14 mouse cellular contexts compared by ENCODE assay signal in the genomic region with DNA sequence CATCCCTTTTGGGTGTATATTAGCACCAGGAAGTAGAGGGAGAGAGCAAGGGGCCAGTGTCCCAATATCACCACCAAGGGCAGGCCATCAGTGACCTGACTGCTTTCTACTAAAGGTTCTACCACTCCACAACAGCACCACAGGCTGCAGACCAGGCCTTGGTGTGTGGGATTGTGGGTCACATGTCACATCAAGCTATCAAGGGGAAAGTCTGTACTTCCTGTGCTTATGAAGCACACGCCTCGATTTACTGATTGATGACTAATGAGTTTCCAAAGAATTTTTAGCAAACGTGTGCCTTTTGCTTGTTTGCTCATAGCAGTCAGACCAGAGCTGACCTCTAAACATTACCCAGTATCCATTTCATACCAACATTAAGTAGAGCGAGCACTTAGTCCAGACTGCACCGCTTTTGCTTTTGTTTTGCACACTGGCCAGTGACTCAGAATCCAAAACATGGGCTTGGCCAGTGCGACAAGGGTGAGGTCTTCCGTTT.
"Had no signal": no experiment of that assay in that cellular context is flagged by ENCODE, and none has a peak within 500 bp of the region (broad histone marks: within the 10 kb centered on the region; RNA-seq: fewer than 3 reads in every experiment).

No protein-coding gene starts in this region.

- H3K9me3 ChIP-seq: limb, embryonic 10.5 days; liver, embryonic 12.5 days; lung, embryonic 15.5 days; midbrain, embryonic 10.5 days; neural tube, embryonic 15.5 days had no signal

- H3K27me3 ChIP-seq: liver, embryonic 12.5 days; lung, embryonic 15.5 days; neural tube, embryonic 15.5 days had no signal

- ATAC-seq: liver, embryonic 12.5 days had no signal

- H3K9ac ChIP-seq: liver, embryonic 12.5 days; lung, embryonic 15.5 days; neural tube, embryonic 15.5 days had no signal

- H3K4me1 ChIP-seq: limb, embryonic 10.5 days; liver, embryonic 12.5 days; lung, embryonic 15.5 days; midbrain, embryonic 10.5 days had no signal

- H3K4me3 ChIP-seq: layer of hippocampus, adult 2 months; limb, embryonic 10.5 days; liver, embryonic 12.5 days; lung, embryonic 15.5 days; midbrain, embryonic 10.5 days; myocyte; neural tube, embryonic 15.5 days had no signal

- H3K36me3 ChIP-seq: limb, embryonic 10.5 days; liver, embryonic 12.5 days; lung, embryonic 15.5 days; midbrain, embryonic 10.5 days; neural tube, embryonic 15.5 days had no signal

- H3K27ac ChIP-seq: layer of hippocampus, adult 2 months; limb, embryonic 10.5 days; liver, embryonic 12.5 days; lung, embryonic 15.5 days; macrophage; midbrain, embryonic 10.5 days; neural tube, embryonic 15.5 days had no signal

- DNase-seq: kidney, adult 18-20 months; kidney, postnatal 10 days; kidney, postnatal 4 days; lung, postnatal 14 days; midbrain, embryonic 14.5 days; thymus, postnatal 4 days had no signal

- H3K4me2 ChIP-seq: liver, embryonic 12.5 days; lung, embryonic 15.5 days; neural tube, embryonic 15.5 days had no signal
